Comparison of ENCODE assay signal across 14 mouse cellular contexts in the genomic region with DNA sequence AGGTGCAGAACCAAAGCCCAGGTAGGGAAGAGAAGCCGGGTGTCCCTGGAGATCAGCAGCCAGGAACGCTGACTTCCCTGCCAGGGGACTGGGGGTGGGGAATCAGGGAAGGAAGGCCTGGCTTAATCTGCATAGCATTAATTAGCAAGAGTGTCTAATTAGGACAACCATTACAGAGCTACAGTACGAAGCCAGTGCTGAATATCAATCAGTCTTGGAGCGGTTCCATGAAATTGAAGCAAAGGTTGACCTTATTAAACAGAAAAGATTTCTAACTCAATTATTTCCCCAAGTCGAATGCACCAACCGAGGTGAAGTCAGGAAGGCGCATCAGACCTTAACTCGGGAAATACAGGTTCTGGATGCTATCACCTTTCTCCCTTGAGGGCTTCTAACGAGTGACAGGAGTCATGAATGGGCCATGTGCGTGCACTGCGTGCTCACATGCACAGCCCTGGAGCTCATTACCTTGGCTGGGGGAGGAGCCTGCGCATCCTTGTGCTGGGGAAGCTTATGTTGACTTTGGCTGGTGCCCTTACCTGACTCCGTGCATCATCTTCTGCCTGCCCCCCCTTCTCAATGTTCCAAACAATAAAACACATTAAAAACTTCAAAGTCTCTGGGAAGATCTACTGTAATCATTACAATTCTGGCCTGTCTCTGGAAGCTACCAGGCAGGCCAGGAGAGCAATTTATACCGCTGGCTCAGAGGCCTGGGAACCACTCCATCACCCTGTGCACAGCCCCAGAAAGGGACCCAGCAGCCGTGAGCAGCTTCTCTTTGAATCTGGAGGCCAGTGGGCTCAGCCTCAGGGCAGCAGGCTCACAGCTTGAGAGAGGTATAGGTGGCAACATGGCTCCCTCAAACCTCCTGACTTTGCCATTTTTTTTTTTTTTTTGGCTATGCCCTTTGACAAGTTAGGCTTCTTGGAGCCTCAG. TPM values are rescaled to one million over a fixed set of nuclear protein-coding genes. Genes with fewer than 3 reads are reported as not detected.
DNase-seq lines count a peak whose midpoint lies in the region; ATAC-seq and TF ChIP-seq lines count a peak whose summit lies in the region.
"Had no signal": no experiment of that assay in that cellular context is flagged by ENCODE, and none has a peak within 500 bp of the region (broad histone marks: within the 10 kb centered on the region; RNA-seq: fewer than 3 reads in every experiment).

No protein-coding gene starts in this region.

- no peaks in the 10 kb centered on the region for H3K9me3 ChIP-seq in hindbrain, embryonic 14.5 days (ENCODE audit: control insufficient read depth, low read length)
- H3K9me3 ChIP-seq: heart, embryonic 15.5 days; intestine, embryonic 15.5 days; limb, embryonic 13.5 days had no signal

- H3K4me2 ChIP-seq in hindbrain, embryonic 14.5 days (replicated peaks), result no peak overlapping the region
- H3K4me2 ChIP-seq: heart, embryonic 15.5 days; intestine, embryonic 15.5 days; limb, embryonic 13.5 days had no signal

- peak; percentile 82 for ATAC-seq in hindbrain, embryonic 14.5 days (ENCODE audit: low FRiP score)
- no peak for ATAC-seq in activated CD4-positive, CD25-positive, alpha-beta regulatory T cell, adult 4 months
- ATAC-seq: intestine, embryonic 15.5 days had no signal

- TF ChIP-seq EP300 in heart, adult 2 months (IDR thresholded peaks at IDR 0.05; ENCODE audit: insufficient read depth, low read depth, low read length), result no peak

- no peaks in the 10 kb centered on the region for H3K79me2 ChIP-seq in heart, adult 2 months (replicated peaks; ENCODE audit: control insufficient read depth, insufficient read depth, low read length)

- intact Hi-C loops in gastrocnemius, postnatal 36 days (cut with DNase I), result no loop called here
- intact Hi-C loops in heart, adult 2 months (cut with DNase I), result no loop called here

- 38% methylated on average over 15 of the region's 15 CpGs for WGBS in hindbrain, embryonic 14.5 days
- 81% methylated on average over 15 of the region's 15 CpGs for WGBS in heart, adult 2 months

- H3K36me3 ChIP-seq in hindbrain, embryonic 14.5 days (replicated peaks; ENCODE audit: control insufficient read depth, insufficient read depth), result no peaks in the 10 kb centered on the region
- no peaks in the 10 kb centered on the region for H3K36me3 ChIP-seq in heart, adult 2 months (ENCODE audit: control insufficient read depth, insufficient read depth, low read length)
- H3K36me3 ChIP-seq: heart, embryonic 15.5 days; intestine, embryonic 15.5 days; limb, embryonic 13.5 days had no signal

- DNase-seq in layer of hippocampus, adult 11-12 months (ENCODE audit: low spot score), result peak; percentile 16
- DNase-seq in layer of hippocampus, adult 9-10 months (ENCODE audit: low spot score), result no peak
- DNase-seq in right cerebral cortex, postnatal 4 days, result peak; percentile 30
- DNase-seq in right cerebral cortex, adult 2 months (ENCODE audit: low spot score in 2 of 2), result no peak
- peak; percentile 68 for DNase-seq in hindbrain, embryonic 14.5 days (ENCODE audit: low spot score)
- DNase-seq in gastrocnemius, postnatal 36 days, result no peak
- no peak for DNase-seq in heart, adult 2 months
- DNase-seq: gastrocnemius, postnatal 25 days; lung, adult 18-20 months; thymus, postnatal 14 days had no signal

- H3K4me3 ChIP-seq in hindbrain, embryonic 14.5 days (replicated peaks; ENCODE audit: low read length), result no peak overlapping the region
- no peak overlapping the region for H3K4me3 ChIP-seq in heart, adult 2 months
- H3K4me3 ChIP-seq: heart, embryonic 15.5 days; intestine, embryonic 15.5 days; limb, embryonic 13.5 days had no signal

- H3K9ac ChIP-seq in hindbrain, embryonic 14.5 days, result no peak overlapping the region
- H3K9ac ChIP-seq in heart, adult 2 months (ENCODE audit: low read depth, low read length), result no peak overlapping the region
- H3K9ac ChIP-seq: heart, embryonic 15.5 days; intestine, embryonic 15.5 days; limb, embryonic 13.5 days had no signal

- H3K4me1 ChIP-seq in hindbrain, embryonic 14.5 days (replicated peaks; ENCODE audit: control insufficient read depth, insufficient read depth, low read length), result peaks cover 17% of the 10 kb centered on the region
- no peaks in the 10 kb centered on the region for H3K4me1 ChIP-seq in heart, adult 2 months (ENCODE audit: control insufficient read depth, insufficient read depth, low read length)
- H3K4me1 ChIP-seq: heart, embryonic 15.5 days; intestine, embryonic 15.5 days had no signal

- no peaks in the 10 kb centered on the region for H3K27me3 ChIP-seq in hindbrain, embryonic 14.5 days (ENCODE audit: control insufficient read depth, insufficient read depth, low read length)
- H3K27me3 ChIP-seq in heart, adult 2 months (ENCODE audit: control insufficient read depth, insufficient read depth, low read length), result no peaks in the 10 kb centered on the region; the same call in 1 of the 2 replicates
- H3K27me3 ChIP-seq: intestine, embryonic 15.5 days; limb, embryonic 13.5 days had no signal

- no peak for TF ChIP-seq POLR2A in heart, adult 2 months (IDR thresholded peaks at IDR 0.05; ENCODE audit: insufficient read depth, low read depth, low read length)

- TF ChIP-seq CTCF in heart, adult 2 months (IDR thresholded peaks at IDR 0.05), result no peak

- H3K27ac ChIP-seq in hindbrain, embryonic 14.5 days, result peak overlapping the region; percentile 81
- no peak overlapping the region for H3K27ac ChIP-seq in heart, adult 2 months
- H3K27ac ChIP-seq: heart, embryonic 15.5 days; intestine, embryonic 15.5 days; limb, embryonic 13.5 days had no signal

RNA-seq across cellular contexts. Expression of a gene that starts 39.3 kb away (rescaled TPM):
- polyA plus RNA-seq in hindbrain, embryonic 14.5 days (2014; fragmentation: Nextera tagmentation; extraction: Ambion mirVana), result 7.3 and 7.7 TPM in 2 replicates
- total RNA-seq in gastrocnemius, postnatal 36 days (2021), result 1 to 10 TPM; 1.6 to 2.0 TPM
- polyA plus RNA-seq in activated CD4-positive, CD25-positive, alpha-beta regulatory T cell, adult 4 months (2017; shearing (Covaris generic)), result not detected
- total RNA-seq in heart, adult 2 months (2021), result 1 to 10 TPM; 2.0 to 3.3 TPM
- polyA plus RNA-seq in heart, adult 2 months (2012; rRNA removed), result 0.84 and 2.0 TPM in 2 replicates

Comparison
In these comparisons a context has a peak if more than half of its experiments do, and no peak if none do; other contexts are left out.
1. DNase-seq: peak in layer of hippocampus, adult 11-12 months (single experiment), right cerebral cortex, postnatal 4 days (single experiment) and hindbrain, embryonic 14.5 days (single experiment); none in layer of hippocampus, adult 9-10 months (single experiment), right cerebral cortex, adult 2 months (0 of 2), gastrocnemius, postnatal 36 days (0 of 2) and heart, adult 2 months (0 of 2).